Mouse (Mus musculus) forebrain, postnatal 0 days (tissue): ENCODE measurements around the gene Cacna1d. TPM values are rescaled to one million over a fixed set of nuclear protein-coding genes. Genes with fewer than 3 reads are reported as not detected.

Experiments used
- ATAC-seq: fragments of 200-750 bp; cut with Nextera tagmentation; 2 replicates; pipeline ENCODE4 v1.8.0; 2017; ENCODE audit warnings: mild to moderate bottlenecking, moderate library complexity
- DNase-seq: peaks from one replicate; pipeline ENCODE4 v3.0.0-alpha.2; 2015
- H3K27ac ChIP-seq: fragments of 300-500 bp; sonication (generic); 2 replicates; pipeline ENCODE4 v1.5.1; 2014; ENCODE audit warnings: low read depth, mild to moderate bottlenecking, antibody characterized with exemption, low read length, moderate library complexity, mixed read lengths
- H3K27me3 ChIP-seq: fragments of 300-500 bp; sonication (generic); 2 replicates; pipeline ENCODE4 v1.6.1; 2014; ENCODE audit warnings: mild to moderate bottlenecking, low read length, mixed read lengths; ENCODE audit not compliant: insufficient read depth
- H3K36me3 ChIP-seq: fragments of 300-500 bp; sonication (generic); 2 replicates; pipeline ENCODE4 v1.6.1; 2014; ENCODE audit warnings: mild to moderate bottlenecking, moderate library complexity; ENCODE audit not compliant: insufficient read depth
- H3K4me1 ChIP-seq: fragments of 300-500 bp; sonication (generic); 2 replicates; pipeline ENCODE4 v1.6.1; 2014; ENCODE audit warnings: antibody characterized with exemption; ENCODE audit not compliant: insufficient read depth
- H3K4me2 ChIP-seq: fragments of 300-500 bp; sonication (generic); 2 replicates; pipeline ENCODE4 v1.6.1; 2014; ENCODE audit warnings: low read depth, mild to moderate bottlenecking, moderate library complexity
- H3K4me3 ChIP-seq: fragments of 300-500 bp; sonication (generic); 2 replicates; pipeline ENCODE4 v1.5.1; 2014; ENCODE audit warnings: low read depth, low read length, mixed read lengths
- H3K9ac ChIP-seq: fragments of 300-500 bp; sonication (generic); 2 replicates; pipeline ENCODE4 v1.6.1; 2014; ENCODE audit warnings: mild to moderate bottlenecking
- H3K9me3 ChIP-seq: fragments of 300-500 bp; sonication (generic); 2 replicates; pipeline ENCODE4 v1.6.1; 2016; ENCODE audit warnings: low read length
- CTCF ChIP-seq: sonication (generic); IDR thresholded peaks from 2 replicates; pipeline ENCODE4 v1.5.1; 2016; ENCODE audit warnings: antibody characterized with exemption, control low read depth, low read depth
- WGBS: fragments of 180-500 bp; shearing (Covaris S2); extraction: QIAGEN DNeasy Blood & Tissue Kit; methylation state at CpG from one replicate; pipeline ENCODE4 v1.1.7; 2014; 5-methylcytosine and 5-hydroxymethylcytosine counted together
- polyA plus RNA-seq: library from polyadenylated mRNA; unstranded; fragments of >200 nt; fragmentation: Nextera tagmentation; extraction: Ambion mirVana; gene quantifications from 2 replicates; pipeline ENCODE4 v1.2.1, GENCODE M21; 2015
- total RNA-seq: library from RNA; depleted of rRNA; stranded (reverse); fragments of >200 nt; gene quantifications from 2 replicates; pipeline ENCODE4 v1.2.3, GENCODE M21; 2014

Cacna1d gene
- total and polyA plus RNA-seq, 2 experiments from 2014 or later, result 7.2 to 31.3 TPM

DNA sequence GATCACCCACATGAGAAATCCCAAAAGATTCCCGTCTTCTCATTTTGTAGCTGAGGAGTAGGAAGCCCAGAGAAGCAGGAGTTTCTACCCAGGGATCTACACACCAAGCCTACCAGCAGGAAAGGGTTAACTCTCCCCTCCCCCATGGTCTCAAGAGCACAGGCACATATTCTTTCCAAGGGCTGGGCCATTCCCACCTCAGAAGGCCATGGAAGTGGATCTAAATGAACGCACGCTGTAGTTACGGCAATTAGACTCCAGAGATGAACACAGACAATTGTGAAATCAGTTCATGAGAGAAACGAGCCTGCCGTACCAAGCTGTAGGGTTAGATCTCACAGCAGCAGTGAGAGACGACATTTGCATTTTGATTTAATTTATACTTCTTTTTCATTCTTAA is 191.3 kb downstream of the Cacna1d start:
- H3K36me3 ChIP-seq, result no peaks in the 10 kb centered on the region
- H3K4me2 ChIP-seq, result no peak overlapping the region
- no peaks in the 10 kb centered on the region for H3K9me3 ChIP-seq
- ATAC-seq, result peak; percentile 36; the same call in 1 of the 2 replicates
- WGBS, result 46% methylated on average over 7 of the region's 7 CpGs
- no peak overlapping the region for H3K9ac ChIP-seq
- H3K27me3 ChIP-seq, result no peaks in the 10 kb centered on the region
- TF ChIP-seq CTCF, result no peak
- peak overlapping the region; percentile 30; the same call in 1 of the 2 replicates for H3K27ac ChIP-seq
- H3K4me1 ChIP-seq, result no peaks in the 10 kb centered on the region; the same call in 1 of the 2 replicates
- no peak overlapping the region for H3K4me3 ChIP-seq
- DNase-seq, result peak; percentile 48

- TF ChIP-seq CTCF, result no peak
- no peak for ATAC-seq
- 96% methylated on average over 11 of the region's 11 CpGs for WGBS
- no peak overlapping the region for H3K4me2 ChIP-seq
- H3K9me3 ChIP-seq, result no peaks in the 10 kb centered on the region
- DNase-seq, result no peak
- H3K27me3 ChIP-seq, result no peaks in the 10 kb centered on the region
- no peak overlapping the region for H3K9ac ChIP-seq
- H3K4me3 ChIP-seq, result no peak overlapping the region
- no peaks in the 10 kb centered on the region for H3K36me3 ChIP-seq
- H3K4me1 ChIP-seq, result no peaks in the 10 kb centered on the region; the same call in 1 of the 2 replicates
- H3K27ac ChIP-seq, result no peak overlapping the region
Observed at GRCm38 (mm10) chr14:30297492-30297891, 193.8 kb downstream of the Cacna1d start.

DNA sequence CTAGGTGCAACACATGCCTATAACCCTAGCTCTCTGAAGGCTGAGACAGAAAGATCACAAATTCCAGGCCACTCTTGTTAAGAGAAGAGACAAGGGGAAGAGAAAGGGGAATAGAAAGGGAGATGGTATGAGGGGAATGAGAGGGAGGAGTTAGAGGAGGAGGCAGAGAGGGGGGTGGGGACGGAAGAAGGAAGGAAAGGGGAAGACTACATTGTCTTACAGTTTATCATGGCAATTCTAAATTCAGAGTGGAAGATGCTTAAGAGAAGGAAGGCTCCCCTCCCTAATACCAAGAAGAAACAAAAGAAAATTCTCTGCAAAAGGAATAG is 199.2 kb downstream of the Cacna1d start:
- Histone ChIP-seq H3K4me1 (no peaks in the 10 kb centered on the region), H3K4me2 (no peak overlapping the region), H3K36me3 (no peaks in the 10 kb centered on the region), H3K9me3 (no peaks in the 10 kb centered on the region), H3K9ac (no peak overlapping the region), H3K4me3 (no peak overlapping the region), H3K27me3 (no peaks in the 10 kb centered on the region), H3K27ac (no peak overlapping the region)
- ATAC-seq (no peak), DNase-seq (no peak)
- no peak for TF ChIP-seq CTCF
- WGBS, result 27% methylated on average over 1 of the region's 1 CpGs

DNA sequence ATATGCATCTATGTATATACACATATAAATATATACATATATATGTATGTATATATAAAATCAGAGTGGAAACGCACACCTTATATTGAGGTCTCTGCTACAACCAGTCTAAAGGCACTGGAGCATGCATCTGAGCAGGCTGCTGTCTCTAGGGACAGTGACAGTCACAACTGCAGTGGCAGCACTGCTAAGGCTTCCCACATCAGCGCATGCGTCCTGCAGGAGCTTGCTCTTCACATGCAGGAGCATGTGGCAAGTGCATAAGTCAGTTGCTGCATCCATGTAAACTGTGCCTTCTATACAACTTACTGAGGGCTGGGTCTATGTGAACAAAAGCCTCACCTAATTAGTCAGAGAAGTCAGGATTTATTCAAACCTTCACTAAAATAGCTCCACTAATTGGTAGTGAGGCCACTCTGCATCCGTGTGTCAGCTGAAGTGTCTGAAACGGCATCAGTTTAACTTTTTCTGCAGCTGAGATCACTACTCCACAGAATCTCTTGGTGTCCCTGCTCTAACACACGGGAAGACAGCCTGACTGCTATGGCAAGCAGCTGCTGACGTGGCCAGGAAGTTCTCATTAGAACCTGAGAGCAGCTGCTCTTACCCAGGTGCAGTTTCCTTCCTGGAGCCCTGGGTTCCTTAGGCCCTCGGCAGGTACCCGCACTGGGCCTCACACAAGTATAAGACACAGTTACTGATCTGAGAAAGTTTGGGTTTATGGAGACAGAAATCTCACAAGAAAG is 199.7 kb downstream of the Cacna1d start:
- no peak overlapping the region for H3K4me2 ChIP-seq
- no peak overlapping the region for H3K9ac ChIP-seq
- no peaks in the 10 kb centered on the region for H3K36me3 ChIP-seq
- no peak for DNase-seq
- H3K27ac ChIP-seq, result no peak overlapping the region
- H3K4me1 ChIP-seq, result no peaks in the 10 kb centered on the region
- H3K4me3 ChIP-seq, result no peak overlapping the region
- ATAC-seq, result no peak; the same call in 1 of the 2 replicates
- WGBS, result 53% methylated on average over 9 of the region's 9 CpGs
- H3K27me3 ChIP-seq, result no peaks in the 10 kb centered on the region
- no peak for TF ChIP-seq CTCF
- no peaks in the 10 kb centered on the region for H3K9me3 ChIP-seq

- no peaks in the 10 kb centered on the region for H3K36me3 ChIP-seq
- H3K27ac ChIP-seq, result peak overlapping the region; percentile 58
- DNase-seq (no peak), ATAC-seq (peak; percentile 71)
- H3K4me2 ChIP-seq, result 0 out of 2 replicates have a peak overlapping the region, but pooled peaks have one; percentile 6
- no peak for TF ChIP-seq CTCF
- H3K27me3 ChIP-seq, result no peaks in the 10 kb centered on the region
- no peaks in the 10 kb centered on the region for H3K9me3 ChIP-seq
- 65% methylated on average over 10 of the region's 10 CpGs for WGBS
- H3K4me1 ChIP-seq, result peaks cover 5% of the 10 kb centered on the region; the same call in 1 of the 2 replicates
- no peak overlapping the region for H3K9ac ChIP-seq
- H3K4me3 ChIP-seq, result no peak overlapping the region
Observed at GRCm38 (mm10) chr14:30284446-30284845, 206.8 kb downstream of the Cacna1d start.

GRCm38 (mm10) chr14:30284022-30284421 is 207.2 kb downstream of the Cacna1d start:
- Histone ChIP-seq H3K4me2 (0 out of 2 replicates have a peak overlapping the region, but pooled peaks have one; percentile 6), H3K4me3 (no peak overlapping the region), H3K9ac (no peak overlapping the region), H3K9me3 (no peaks in the 10 kb centered on the region), H3K4me1 (peaks cover 5% of the 10 kb centered on the region; the same call in 1 of the 2 replicates), H3K27me3 (no peaks in the 10 kb centered on the region), H3K36me3 (no peaks in the 10 kb centered on the region), H3K27ac (peak overlapping the region; percentile 58)
- 63% methylated on average over 10 of the region's 10 CpGs for WGBS
- ATAC-seq (peak; percentile 78), DNase-seq (peak; percentile 62)
- no peak for TF ChIP-seq CTCF

GRCm38 (mm10) chr14:30275572-30275971 is 215.7 kb downstream of the Cacna1d start:
- ATAC-seq, result no peak
- H3K9me3 ChIP-seq, result no peaks in the 10 kb centered on the region
- H3K9ac ChIP-seq, result no peak overlapping the region
- no peaks in the 10 kb centered on the region for H3K36me3 ChIP-seq
- 73% methylated on average over 9 of the region's 9 CpGs for WGBS
- H3K4me1 ChIP-seq, result no peaks in the 10 kb centered on the region
- no peak overlapping the region for H3K4me3 ChIP-seq
- TF ChIP-seq CTCF, result no peak
- no peak overlapping the region for H3K4me2 ChIP-seq
- H3K27me3 ChIP-seq, result no peaks in the 10 kb centered on the region
- no peak for DNase-seq
- no peak overlapping the region for H3K27ac ChIP-seq
